Mouse (Mus musculus) subcutaneous adipose tissue, adult 2 months (tissue): ENCODE measurements around the gene Pmp22. TPM values are rescaled to one million over a fixed set of nuclear protein-coding genes. Genes with fewer than 3 reads are reported as not detected.

Experiments used
- polyA plus RNA-seq: library from polyadenylated mRNA; depleted of rRNA; stranded (reverse); fragments of >200 nt; gene quantifications from 2 replicates; pipeline ENCODE4 v1.2.3, GENCODE M21; 2012; ENCODE audit warnings: low replicate concordance; rRNA removed

Gene Pmp22
- 210 and 212 TPM in 2 replicates for polyA plus RNA-seq

DNA sequence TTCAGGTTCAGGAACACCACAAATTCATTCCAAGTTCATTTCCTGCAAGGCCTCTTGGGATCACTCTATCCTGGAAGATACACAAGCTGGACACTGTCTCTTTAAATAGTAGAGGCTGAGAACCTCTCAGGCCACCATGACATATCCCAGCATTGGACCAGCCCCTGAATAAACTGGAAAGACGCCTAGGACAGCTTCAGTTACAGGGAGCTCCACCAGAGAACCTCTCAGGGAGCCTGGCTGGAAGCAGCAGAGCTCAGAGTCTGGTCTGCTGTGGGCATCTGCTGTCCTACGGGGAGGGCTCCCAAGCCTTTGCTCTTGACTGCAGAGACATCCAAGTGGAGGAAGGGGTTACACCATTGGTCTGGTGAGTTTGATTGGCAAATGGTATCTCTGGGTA, at the start of gene Pmp22:
TSS of gene Pmp22 (plus strand) at position 199 of the 400 bp plus-strand sequence.

Other genes starting within 250 kb of the Pmp22 start
- gene Tvp23b, start 249.5 kb upstream of the Pmp22 start, polyA plus RNA-seq, result 15.8 and 19.9 TPM in 2 replicates
- 0.24 TPM in 1 of 2 replicates, not detected in the other for gene Cdrt4, start 177.8 kb upstream of the Pmp22 start, polyA plus RNA-seq
- gene Tekt3, start 67.3 kb upstream of the Pmp22 start, polyA plus RNA-seq, result not detected in 2 replicates